Mouse (Mus musculus) CD4-positive helper T cell, adult 2 months (primary cell): ENCODE measurements around the gene Tiprl.

ENCODE experiments used
- DNase-seq: peaks from one replicate; pipeline ENCODE4 v3.0.0-alpha.2; 2012; ENCODE audit warnings: low read depth, missing footprints, low spot score

Tiprl gene

GRCm38 (mm10) chr1:165236321-165237298 is at the start of gene Tiprl:
Gene Tiprl (minus strand): TSS chr1:165236996.
- peak; percentile 98 for DNase-seq

- DNase-seq = no peak
Observed at GRCm38 (mm10) chr1:165284096-165284495, 47.3 kb upstream of the Tiprl start.

GRCm38 (mm10) chr1:165282967-165283345 is 46.2 kb upstream of the Tiprl start:
- DNase-seq = no peak

GRCm38 (mm10) chr1:165282222-165282966 is 45.6 kb upstream of the Tiprl start:
- no peak for DNase-seq

GRCm38 (mm10) chr1:165281351-165282221 is 44.8 kb upstream of the Tiprl start:
- peak; percentile 5 for DNase-seq

- no peak for DNase-seq
Observed at GRCm38 (mm10) chr1:165280741-165281140, 43.9 kb upstream of the Tiprl start.

- no peak for DNase-seq
Observed at GRCm38 (mm10) chr1:165274946-165275345, 38.1 kb upstream of the Tiprl start.

GRCm38 (mm10) chr1:165252027-165252671 is 15.4 kb upstream of the Tiprl start:
- peak; percentile 58 for DNase-seq

- DNase-seq = no peak
Observed at GRCm38 (mm10) chr1:165250546-165250945, 13.8 kb upstream of the Tiprl start.

- no peak for DNase-seq
Observed at GRCm38 (mm10) chr1:165248842-165249241, 12.0 kb upstream of the Tiprl start.

GRCm38 (mm10) chr1:165247788-165248187 is 11.0 kb upstream of the Tiprl start:
- no peak for DNase-seq

- DNase-seq = no peak
Observed at GRCm38 (mm10) chr1:165247085-165247484, 10.3 kb upstream of the Tiprl start.

- DNase-seq = no peak
Observed at GRCm38 (mm10) chr1:165246587-165246986, 9.8 kb upstream of the Tiprl start.

GRCm38 (mm10) chr1:165235846-165236245 is 950 bp downstream of the Tiprl start:
- DNase-seq = no peak

GRCm38 (mm10) chr1:165233806-165234205 is 3.0 kb downstream of the Tiprl start:
- DNase-seq = no peak

- DNase-seq = peak; percentile 16
Observed at GRCm38 (mm10) chr1:165230691-165231090, 6.1 kb downstream of the Tiprl start.

GRCm38 (mm10) chr1:165229577-165229976 is 7.2 kb downstream of the Tiprl start:
- no peak for DNase-seq

GRCm38 (mm10) chr1:165217023-165217589 is 19.7 kb downstream of the Tiprl start:
- DNase-seq = no peak

- no peak for DNase-seq
Observed at GRCm38 (mm10) chr1:165215831-165216230, 21.0 kb downstream of the Tiprl start.

- no peak for DNase-seq
Observed at GRCm38 (mm10) chr1:165205591-165205990, 31.2 kb downstream of the Tiprl start.
